Mouse (Mus musculus) limb, embryonic 15.5 days (tissue): Measurements from ENCODE around the gene Syk. TPM values are rescaled to one million over a fixed set of nuclear protein-coding genes. Genes with fewer than 3 reads are reported as not detected.

Experiments
- ATAC-seq: fragments of 200-750 bp; cut with Nextera tagmentation; 2 replicates; pipeline ENCODE4 v1.8.0; 2017; ENCODE audit warnings: low read depth, moderate TSS enrichment; ENCODE audit not compliant: insufficient number of reproducible peaks, low FRiP score, low TSS enrichment
- H3K27ac ChIP-seq: fragments of 300-500 bp; sonication (generic); 2 replicates; pipeline ENCODE4 v1.5.1; 2015; ENCODE audit warnings: moderate library complexity, mild to moderate bottlenecking, inconsistent platforms
- H3K27me3 ChIP-seq: fragments of 300-500 bp; sonication (generic); 2 replicates; pipeline ENCODE4 v1.6.1; 2015; ENCODE audit warnings: inconsistent platforms
- H3K36me3 ChIP-seq: fragments of 300-500 bp; sonication (generic); 2 replicates; pipeline ENCODE4 v1.6.1; 2015; ENCODE audit warnings: inconsistent platforms
- H3K4me1 ChIP-seq: fragments of 300-500 bp; sonication (generic); 2 replicates; pipeline ENCODE4 v1.6.1; 2015; ENCODE audit warnings: inconsistent platforms
- H3K4me2 ChIP-seq: fragments of 300-500 bp; sonication (generic); 2 replicates; pipeline ENCODE4 v1.6.1; 2015; ENCODE audit warnings: mild to moderate bottlenecking, inconsistent platforms
- H3K4me3 ChIP-seq: fragments of 300-500 bp; sonication (generic); 2 replicates; pipeline ENCODE4 v1.5.1; 2015; ENCODE audit warnings: mild to moderate bottlenecking, inconsistent platforms
- H3K9ac ChIP-seq: fragments of 300-500 bp; sonication (generic); 2 replicates; pipeline ENCODE4 v1.6.1; 2015; ENCODE audit warnings: inconsistent platforms
- H3K9me3 ChIP-seq: fragments of 300-500 bp; sonication (generic); 2 replicates; pipeline ENCODE4 v1.6.1; 2016; ENCODE audit warnings: inconsistent platforms
- WGBS: fragments of 180-500 bp; shearing (Covaris S2); methylation state at CpG from one replicate; pipeline ENCODE4 v1.1.7; 2015; 5-methylcytosine and 5-hydroxymethylcytosine counted together
- polyA plus RNA-seq: library from polyadenylated mRNA; unstranded; fragments of >200 nt; fragmentation: Nextera tagmentation; extraction: Ambion mirVana; gene quantifications from 2 replicates; pipeline ENCODE4 v1.2.1, GENCODE M21; 2015

Gene Syk
- polyA plus RNA-seq, 1 experiment from 2014 or later = 2.9 TPM

DNA sequence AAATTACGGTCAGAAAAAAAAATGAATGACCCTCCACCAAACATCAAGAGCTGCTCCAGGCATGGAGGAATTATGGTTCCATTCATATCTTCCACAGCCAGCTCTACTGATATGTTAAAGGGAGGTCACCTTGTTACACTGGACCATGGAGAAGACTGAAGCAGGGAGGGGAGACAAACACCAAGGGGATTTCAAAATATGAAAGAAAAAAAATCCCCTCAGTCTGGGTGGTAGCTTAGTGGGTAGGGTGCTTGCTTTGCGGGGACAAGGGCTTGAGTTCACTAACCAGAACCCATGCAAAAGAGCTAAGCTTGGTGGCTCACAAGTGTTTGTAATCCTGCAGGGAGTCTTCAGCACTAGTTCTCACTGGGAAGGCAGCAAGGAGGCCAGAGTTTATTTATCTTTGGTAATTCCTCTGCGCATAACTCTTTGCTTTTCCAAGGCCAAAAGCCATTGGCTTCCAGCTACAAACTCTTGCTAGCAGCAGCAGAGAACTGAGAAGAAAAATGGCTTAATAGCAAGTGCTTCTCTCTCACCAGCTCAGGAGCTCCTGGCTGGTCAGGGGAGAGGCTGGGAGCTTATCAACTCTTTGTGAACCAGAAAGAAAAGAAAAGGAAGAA, 23.8 kb downstream of the Syk start:
- H3K9ac ChIP-seq = no peak overlapping the region
- H3K9me3 ChIP-seq = no peaks in the 10 kb centered on the region
- WGBS = 85% methylated on average over 3 of the region's 3 CpGs
- no peak overlapping the region for H3K4me3 ChIP-seq
- no peaks in the 10 kb centered on the region for H3K36me3 ChIP-seq
- no peak overlapping the region for H3K4me2 ChIP-seq
- no peaks in the 10 kb centered on the region for H3K4me1 ChIP-seq
- H3K27ac ChIP-seq = no peak overlapping the region
- no peak for ATAC-seq
- H3K27me3 ChIP-seq = no peaks in the 10 kb centered on the region

DNA sequence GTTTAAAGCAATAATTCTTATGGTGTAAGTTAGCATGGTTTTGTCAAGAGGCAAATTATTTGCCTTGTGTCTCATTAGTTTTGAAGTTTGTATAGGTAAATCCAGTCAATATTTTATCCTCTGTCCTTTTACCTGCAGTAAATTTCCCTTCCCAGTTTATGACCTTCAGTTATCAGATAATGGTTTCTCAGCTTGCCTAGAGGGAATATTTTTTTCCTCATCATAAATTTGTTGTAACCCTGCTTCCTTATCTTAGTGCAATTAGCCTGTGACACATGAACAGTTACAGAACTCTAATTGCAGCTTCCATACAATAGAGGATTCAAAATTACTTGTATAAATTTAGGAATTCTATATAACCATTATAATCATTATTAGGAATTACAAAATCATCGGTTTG, 25.0 kb downstream of the Syk start:
- Histone ChIP-seq H3K36me3 (no peaks in the 10 kb centered on the region), H3K9me3 (no peaks in the 10 kb centered on the region), H3K9ac (no peak overlapping the region), H3K27ac (no peak overlapping the region), H3K4me2 (no peak overlapping the region), H3K4me1 (no peaks in the 10 kb centered on the region), H3K4me3 (no peak overlapping the region), H3K27me3 (no peaks in the 10 kb centered on the region)
- ATAC-seq = no peak
- 87% methylated on average over 1 of the region's 1 CpGs for WGBS

DNA sequence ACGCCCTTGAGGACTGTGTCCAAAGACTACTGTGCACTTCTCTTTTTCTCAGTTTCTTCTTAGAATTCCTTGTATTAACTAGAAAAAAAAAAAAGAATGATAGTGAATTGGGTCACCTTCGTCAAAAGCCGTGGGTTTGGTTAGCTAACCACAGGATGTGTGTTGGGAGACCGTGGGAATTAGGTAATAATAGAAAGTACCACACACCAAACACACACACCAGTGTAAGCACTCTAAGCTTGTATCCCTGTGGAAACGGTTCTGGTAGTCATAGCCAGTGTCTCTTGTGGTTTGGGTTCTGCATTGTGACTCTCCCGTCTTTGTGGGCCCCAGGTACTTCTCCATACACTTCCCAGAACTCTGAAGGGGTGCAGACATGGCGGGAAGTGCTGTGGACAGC, 27.5 kb downstream of the Syk start:
- H3K9me3 ChIP-seq = no peaks in the 10 kb centered on the region
- H3K9ac ChIP-seq = no peak overlapping the region
- 85% methylated on average over 7 of the region's 7 CpGs for WGBS
- H3K4me3 ChIP-seq = no peak overlapping the region
- H3K4me2 ChIP-seq = no peak overlapping the region
- no peak overlapping the region for H3K27ac ChIP-seq
- no peaks in the 10 kb centered on the region for H3K27me3 ChIP-seq
- no peak for ATAC-seq
- no peaks in the 10 kb centered on the region for H3K4me1 ChIP-seq
- H3K36me3 ChIP-seq = no peaks in the 10 kb centered on the region

DNA sequence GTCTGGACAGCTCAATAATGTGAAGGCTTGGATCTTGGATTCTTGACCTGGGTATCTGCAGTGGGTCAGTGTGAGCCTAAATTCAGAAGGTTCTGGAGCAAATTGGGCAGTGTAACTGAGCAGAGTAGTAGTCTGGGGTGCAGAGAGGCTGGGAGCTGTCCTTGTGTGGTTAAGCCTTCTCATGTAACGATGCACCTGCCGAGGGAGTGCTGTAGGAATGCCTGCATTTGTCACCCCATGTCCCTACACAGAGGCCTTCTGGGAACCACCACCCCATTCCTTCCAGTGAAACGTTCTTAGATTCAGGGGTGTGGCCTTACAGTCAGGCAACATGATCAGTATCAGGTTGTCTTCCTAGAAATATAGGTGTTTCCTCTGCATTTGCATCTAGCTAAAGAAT, 30.3 kb downstream of the Syk start:
- H3K4me2 ChIP-seq = no peak overlapping the region
- no peak overlapping the region for H3K27ac ChIP-seq
- no peaks in the 10 kb centered on the region for H3K27me3 ChIP-seq
- no peak overlapping the region for H3K4me3 ChIP-seq
- no peak for ATAC-seq
- no peaks in the 10 kb centered on the region for H3K4me1 ChIP-seq
- H3K36me3 ChIP-seq = no peaks in the 10 kb centered on the region
- WGBS = 62% methylated on average over 3 of the region's 3 CpGs
- no peak overlapping the region for H3K9ac ChIP-seq
- H3K9me3 ChIP-seq = no peaks in the 10 kb centered on the region

DNA sequence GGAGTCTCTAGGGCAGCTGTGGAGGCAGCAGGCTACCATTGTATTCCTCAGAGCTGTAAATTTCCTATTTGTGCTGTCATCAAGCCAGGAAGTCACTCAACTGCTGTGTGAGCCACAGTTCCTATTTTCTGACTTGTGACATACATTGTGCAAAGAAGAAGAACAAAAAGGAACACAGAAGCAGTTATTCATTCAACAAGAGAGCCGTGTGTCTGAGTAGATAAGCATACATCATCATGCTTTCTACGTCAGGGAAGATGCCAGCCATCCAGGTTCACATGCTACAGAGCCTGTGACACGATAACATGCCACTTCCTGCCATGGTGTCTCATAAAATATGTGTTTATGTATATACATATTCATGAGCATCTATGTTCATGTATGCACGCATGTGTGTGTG, 32.1 kb downstream of the Syk start:
- Histone ChIP-seq H3K27me3 (no peaks in the 10 kb centered on the region), H3K27ac (no peak overlapping the region), H3K36me3 (no peaks in the 10 kb centered on the region), H3K4me2 (no peak overlapping the region), H3K9me3 (no peaks in the 10 kb centered on the region), H3K4me3 (no peak overlapping the region), H3K9ac (no peak overlapping the region), H3K4me1 (no peaks in the 10 kb centered on the region)
- no peak for ATAC-seq
- WGBS = 84% methylated on average over 4 of the region's 4 CpGs

DNA sequence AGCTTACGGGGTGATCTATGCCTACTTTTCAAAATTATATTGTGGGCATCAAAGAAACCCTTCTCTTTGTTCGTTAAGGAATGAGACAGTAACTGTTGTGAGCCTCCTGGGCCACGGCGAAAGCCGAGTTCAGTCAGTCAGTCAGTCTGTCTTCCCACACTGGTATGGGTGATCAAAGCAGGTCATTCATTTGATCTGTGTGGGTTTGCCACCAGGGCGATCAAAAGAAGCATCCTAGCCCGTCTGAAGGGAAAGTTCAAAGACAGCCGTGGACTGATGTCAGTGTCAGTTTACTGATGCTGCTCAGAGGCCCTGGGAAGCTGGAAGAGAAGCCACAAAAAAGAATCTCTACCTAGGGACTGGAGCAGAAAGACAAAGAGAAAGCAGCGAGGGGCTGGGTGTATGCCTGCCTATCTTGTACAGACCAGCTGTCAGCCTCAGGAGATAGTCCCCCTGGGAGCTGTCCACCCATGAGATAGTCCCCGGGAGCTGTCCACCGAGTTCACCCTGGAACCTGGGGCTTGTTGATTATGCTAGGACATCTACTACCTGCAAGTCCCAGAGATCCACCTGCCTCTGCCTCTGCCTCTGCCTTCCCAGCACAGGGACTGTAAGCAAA, 34.2 kb downstream of the Syk start:
- Histone ChIP-seq H3K27me3 (no peaks in the 10 kb centered on the region), H3K9me3 (no peaks in the 10 kb centered on the region), H3K4me1 (no peaks in the 10 kb centered on the region), H3K9ac (no peak overlapping the region), H3K27ac (no peak overlapping the region), H3K4me2 (no peak overlapping the region), H3K36me3 (no peaks in the 10 kb centered on the region), H3K4me3 (no peak overlapping the region)
- ATAC-seq = no peak
- WGBS = 53% methylated on average over 11 of the region's 11 CpGs

DNA sequence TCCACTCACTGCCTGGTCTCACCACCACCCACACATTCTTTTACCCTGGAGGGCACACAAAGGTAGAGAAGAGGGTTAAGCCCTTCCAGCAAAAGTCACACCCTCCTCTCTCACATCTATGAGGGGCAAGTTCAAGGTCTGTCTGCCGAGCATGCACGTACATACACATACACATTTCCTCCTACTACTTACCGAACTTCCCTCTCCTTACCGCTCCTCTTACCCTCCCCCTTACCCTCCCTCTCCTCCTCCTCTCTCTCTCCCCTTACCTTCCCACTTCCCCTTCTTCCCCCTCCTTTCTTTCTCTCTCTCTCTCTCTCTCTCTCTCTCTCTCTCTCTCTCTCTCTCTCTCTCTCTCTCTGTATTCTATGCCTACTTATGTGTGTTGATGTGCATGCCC, 35.6 kb downstream of the Syk start:
- H3K27ac ChIP-seq = no peak overlapping the region
- no peaks in the 10 kb centered on the region for H3K9me3 ChIP-seq
- H3K27me3 ChIP-seq = no peaks in the 10 kb centered on the region
- WGBS = 59% methylated on average over 4 of the region's 4 CpGs
- ATAC-seq = no peak
- H3K4me2 ChIP-seq = no peak overlapping the region
- H3K36me3 ChIP-seq = no peaks in the 10 kb centered on the region
- H3K9ac ChIP-seq = no peak overlapping the region
- H3K4me3 ChIP-seq = no peak overlapping the region
- H3K4me1 ChIP-seq = no peaks in the 10 kb centered on the region

DNA sequence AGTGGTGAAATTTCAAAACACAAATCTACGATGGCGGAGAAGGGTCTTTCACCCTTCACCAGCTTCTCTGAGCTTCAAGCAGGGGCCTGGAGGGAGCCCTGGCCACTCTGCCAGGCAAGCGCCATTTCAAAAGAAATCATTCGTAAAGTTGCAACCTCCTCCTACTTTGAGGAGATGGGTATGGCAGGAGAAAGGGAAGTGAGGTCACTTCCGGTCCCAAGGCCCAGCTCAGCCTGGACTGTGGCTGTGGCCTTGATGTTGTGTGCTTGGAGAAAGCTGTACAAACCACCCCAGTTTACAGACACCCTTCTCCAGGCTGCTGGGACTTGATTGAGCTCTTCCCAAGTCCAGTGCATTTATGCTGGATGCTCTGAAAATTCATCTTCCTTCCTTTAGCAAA, 36.5 kb downstream of the Syk start:
- Histone ChIP-seq H3K27ac (no peak overlapping the region), H3K36me3 (no peaks in the 10 kb centered on the region), H3K27me3 (no peaks in the 10 kb centered on the region), H3K9me3 (no peaks in the 10 kb centered on the region), H3K4me2 (no peak overlapping the region), H3K4me3 (no peak overlapping the region), H3K9ac (no peak overlapping the region), H3K4me1 (no peaks in the 10 kb centered on the region)
- 79% methylated on average over 5 of the region's 5 CpGs for WGBS
- ATAC-seq = no peak

DNA sequence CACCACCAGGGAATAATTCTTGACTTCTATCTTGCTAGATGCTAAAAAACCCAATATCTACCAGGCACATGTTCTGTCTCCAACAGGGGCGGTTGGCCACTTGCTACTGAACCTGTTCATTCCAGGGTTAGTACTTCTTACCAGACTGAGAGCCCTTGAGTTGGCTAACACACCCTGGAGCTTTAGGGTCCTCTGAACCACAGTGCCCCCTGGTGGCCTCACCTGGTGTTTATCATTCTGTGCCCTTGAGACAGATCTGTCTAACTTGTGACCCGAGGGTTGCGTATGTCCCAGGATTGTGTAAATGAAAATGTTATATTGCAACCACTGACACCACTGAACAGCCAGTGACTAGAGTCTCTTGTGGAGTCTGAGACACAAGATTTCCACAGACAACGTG, 41.1 kb downstream of the Syk start:
- Histone ChIP-seq H3K4me2 (no peak overlapping the region), H3K9me3 (no peaks in the 10 kb centered on the region), H3K4me1 (no peaks in the 10 kb centered on the region), H3K9ac (no peak overlapping the region), H3K36me3 (no peaks in the 10 kb centered on the region), H3K27ac (no peak overlapping the region), H3K27me3 (no peaks in the 10 kb centered on the region), H3K4me3 (no peak overlapping the region)
- 61% methylated on average over 4 of the region's 4 CpGs for WGBS
- ATAC-seq = no peak

DNA sequence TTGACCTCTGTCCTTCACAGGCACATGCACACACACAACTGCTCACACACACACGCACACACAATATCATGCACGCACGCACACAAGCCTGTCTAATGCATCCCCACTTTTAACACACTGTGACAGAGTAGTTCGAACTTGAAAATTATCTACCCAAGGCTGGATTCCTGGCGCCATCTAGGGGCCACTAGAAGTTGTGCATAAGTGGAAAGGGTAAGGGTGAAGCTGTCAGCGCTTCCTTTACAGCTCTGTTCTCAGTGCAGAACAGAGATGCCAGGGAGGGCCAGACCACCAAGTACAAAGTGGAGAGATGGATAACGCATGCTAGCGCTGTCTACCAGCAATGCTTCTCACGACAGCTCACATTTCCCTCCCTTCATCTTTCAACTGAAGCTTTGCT, 45.6 kb downstream of the Syk start:
- Histone ChIP-seq H3K4me3 (no peak overlapping the region), H3K27me3 (no peaks in the 10 kb centered on the region), H3K9me3 (no peaks in the 10 kb centered on the region), H3K27ac (no peak overlapping the region), H3K4me2 (no peak overlapping the region), H3K4me1 (no peaks in the 10 kb centered on the region), H3K9ac (no peak overlapping the region), H3K36me3 (no peaks in the 10 kb centered on the region)
- ATAC-seq = no peak; the same call in 1 of the 2 replicates
- 34% methylated on average over 9 of the region's 9 CpGs for WGBS

DNA sequence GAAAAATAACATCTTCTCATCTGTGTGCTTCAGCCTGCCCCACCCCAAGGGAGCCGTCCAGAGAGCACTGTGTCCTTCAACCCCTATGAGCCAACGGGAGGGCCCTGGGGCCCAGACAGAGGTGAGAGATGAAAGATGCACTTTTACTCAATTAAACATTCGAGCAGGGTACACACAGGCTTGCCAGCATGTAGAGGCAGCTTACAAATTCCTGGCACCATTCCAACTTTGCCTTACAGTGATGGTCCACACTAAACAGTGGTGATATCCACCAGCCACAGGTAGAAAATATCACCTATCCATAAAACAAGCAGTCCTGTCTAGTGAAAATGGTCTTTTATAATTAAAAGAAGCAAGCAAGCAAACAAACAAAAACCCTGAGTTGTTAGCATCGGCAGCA, 48.7 kb downstream of the Syk start:
- Histone ChIP-seq H3K4me2 (no peak overlapping the region), H3K4me1 (no peaks in the 10 kb centered on the region), H3K27me3 (no peaks in the 10 kb centered on the region), H3K9me3 (no peaks in the 10 kb centered on the region), H3K27ac (no peak overlapping the region), H3K4me3 (no peak overlapping the region), H3K36me3 (no peaks in the 10 kb centered on the region), H3K9ac (no peak overlapping the region)
- WGBS = 48% methylated on average over 4 of the region's 4 CpGs
- no peak for ATAC-seq

DNA sequence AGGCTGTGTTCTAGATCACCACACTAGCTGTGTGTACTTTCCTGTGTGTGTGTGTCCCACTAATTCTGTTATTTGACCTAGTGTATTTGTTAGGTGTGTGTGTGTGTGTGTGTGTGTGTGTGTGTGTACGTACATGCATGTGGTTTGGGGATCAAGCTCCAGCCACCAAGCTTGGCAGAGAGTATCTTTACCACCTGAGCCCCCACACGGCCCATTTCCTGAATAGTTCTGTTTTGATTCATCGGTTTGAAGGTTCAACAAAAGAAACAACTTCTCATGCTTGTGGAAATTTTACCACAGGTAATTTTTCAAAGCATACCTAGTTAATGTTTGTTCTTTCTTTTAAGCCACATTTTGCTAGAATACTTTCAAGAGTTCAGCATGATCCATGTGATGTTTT, 52.5 kb downstream of the Syk start:
- no peak overlapping the region for H3K4me3 ChIP-seq
- H3K36me3 ChIP-seq = no peaks in the 10 kb centered on the region
- H3K4me2 ChIP-seq = no peak overlapping the region
- ATAC-seq = no peak
- no peak overlapping the region for H3K27ac ChIP-seq
- WGBS = 69% methylated on average over 3 of the region's 3 CpGs
- no peaks in the 10 kb centered on the region for H3K4me1 ChIP-seq
- no peaks in the 10 kb centered on the region for H3K27me3 ChIP-seq
- no peak overlapping the region for H3K9ac ChIP-seq
- H3K9me3 ChIP-seq = no peaks in the 10 kb centered on the region
